Mouse (Mus musculus) thymus, postnatal 4 days (tissue): ENCODE measurements around the gene Wfdc12.
"Not testable (repeated sequence)": the region's sequence is repeated elsewhere in the genome, so short reads cannot be mapped to it uniquely, and the experiment has no call there.

ENCODE experiments used
- DNase-seq: peaks from one replicate; pipeline ENCODE4 v3.0.0; 2021

Wfdc12 gene

DNA sequence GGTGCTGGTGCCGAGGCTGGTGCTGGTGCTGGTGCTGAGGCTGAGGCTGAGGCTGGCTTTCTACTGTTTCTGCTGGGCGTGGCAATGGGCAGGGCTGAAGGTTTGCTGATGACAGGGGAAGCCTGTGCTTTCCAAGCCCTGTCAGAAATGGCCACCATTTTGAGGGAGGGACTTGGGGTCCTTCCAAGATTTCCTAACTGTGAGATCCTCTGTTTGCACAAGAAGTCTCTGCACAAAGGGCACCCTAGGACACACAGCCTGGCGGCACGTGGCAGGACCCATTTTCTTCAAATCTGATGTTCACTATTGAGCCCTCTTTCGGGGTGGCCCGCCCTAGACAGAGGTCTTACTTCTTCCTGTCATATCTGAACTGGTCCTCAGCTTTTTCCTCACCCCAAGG is at the start of gene Wfdc12:
Gene Wfdc12 (minus strand): TSS at position 33 of the 400 bp plus-strand sequence.
- no peak for DNase-seq

GRCm38 (mm10) chr2:164238366-164238765 is 48.0 kb upstream of the Wfdc12 start, which contains the start of gene Svs2:
Gene Svs2 (minus strand): TSS chr2:164238466.
- no peak for DNase-seq

DNA sequence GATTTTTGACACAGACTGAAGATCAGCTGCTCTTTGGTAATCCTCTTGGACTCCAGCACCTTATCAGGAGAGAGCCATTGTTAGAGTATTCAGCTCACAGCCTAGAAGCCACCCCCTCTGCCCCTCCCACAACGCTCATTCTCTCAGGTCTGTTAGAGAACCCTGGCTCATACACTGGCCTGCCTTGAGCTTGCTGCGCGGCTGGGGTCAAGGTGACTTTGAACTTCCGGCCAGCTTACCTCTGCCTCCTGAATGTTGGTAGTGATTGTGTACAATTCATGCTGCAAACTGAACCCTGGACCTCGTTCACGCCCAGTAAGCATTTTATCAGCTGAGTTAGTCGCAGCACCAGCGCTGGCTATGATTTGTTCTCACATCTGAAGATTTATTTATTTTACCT is 42.3 kb upstream of the Wfdc12 start:
- DNase-seq = no peak

DNA sequence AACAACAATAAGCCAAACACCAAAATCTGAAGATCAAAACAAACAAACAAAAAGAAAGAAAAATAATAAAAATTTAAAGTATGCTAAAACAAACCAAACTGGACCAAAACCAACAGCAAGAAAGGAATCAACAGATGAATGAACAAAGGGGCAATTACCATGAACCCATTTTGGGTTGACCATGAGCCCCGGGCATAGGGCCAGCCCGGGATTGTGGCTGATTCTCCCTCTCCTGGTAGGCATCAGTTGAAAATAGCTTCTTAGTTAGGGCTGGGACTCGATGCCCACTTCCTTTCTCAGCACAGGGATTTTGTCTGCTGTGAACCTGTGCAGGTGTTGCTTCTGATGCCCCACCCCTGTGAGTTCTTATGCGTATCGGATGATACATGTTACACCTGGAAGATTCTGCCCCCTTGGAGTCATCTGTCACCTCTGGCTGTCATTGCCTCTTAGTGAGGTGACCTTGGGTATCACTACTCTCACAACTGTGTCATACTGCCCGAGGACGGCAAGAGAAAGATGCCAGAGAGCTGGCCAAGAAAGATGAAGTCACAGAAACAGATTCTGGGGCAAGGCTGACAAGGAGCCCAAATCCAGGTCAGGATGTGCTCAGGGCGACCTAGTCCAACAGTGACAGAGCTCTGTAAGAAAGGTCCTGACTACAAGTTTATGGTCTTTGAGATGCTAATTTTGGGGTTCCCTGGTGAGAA is 38.1 kb upstream of the Wfdc12 start:
- no peak for DNase-seq

DNA sequence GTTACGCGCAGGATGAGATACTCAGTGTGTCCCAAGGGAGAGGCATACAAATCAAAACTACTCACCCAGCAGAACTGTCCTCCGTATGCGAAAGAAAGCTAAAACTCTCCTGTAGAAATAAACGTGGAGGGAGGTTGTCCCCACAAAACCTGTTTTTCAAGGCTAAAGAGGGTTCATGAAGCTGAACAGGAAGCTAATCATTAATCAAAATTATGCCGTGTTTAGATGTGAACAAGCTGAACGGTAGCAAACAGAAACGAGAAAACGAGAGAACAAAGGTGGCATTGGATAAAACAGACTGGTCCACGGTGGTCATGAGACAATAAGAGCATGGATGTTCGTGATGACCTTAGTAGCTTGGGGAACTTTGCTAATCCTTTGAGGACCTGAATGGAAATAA is 31.1 kb upstream of the Wfdc12 start, which contains the start of gene Wfdc15b:
Gene Wfdc15b (minus strand): TSS at position 139 of the 400 bp plus-strand sequence.
- no peak for DNase-seq

DNA sequence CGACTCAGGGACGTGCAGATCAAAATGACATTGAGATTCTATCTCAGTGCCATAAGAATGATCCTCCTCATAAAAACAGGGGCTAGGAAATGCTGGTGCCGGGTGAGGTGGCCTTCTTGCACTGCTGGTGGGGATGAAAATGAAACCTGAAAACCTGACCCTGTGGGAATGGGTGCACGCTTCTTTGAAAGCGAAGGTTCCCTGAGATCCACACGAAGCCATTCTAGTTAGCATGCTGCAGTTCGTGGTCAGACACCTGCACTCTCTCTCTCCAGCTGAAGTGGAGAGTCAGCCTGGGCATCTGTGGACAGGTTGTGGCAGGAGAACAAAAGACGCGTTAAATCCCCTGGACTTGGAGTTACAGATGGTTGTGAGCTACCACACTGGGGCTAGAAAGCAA is 28.9 kb upstream of the Wfdc12 start:
- no peak for DNase-seq

- no peak for DNase-seq
These were observed 22.3 kb upstream of the Wfdc12 start for GRCm38 (mm10) chr2:164212711-164213110.

GRCm38 (mm10) chr2:164210892-164211291 is 20.5 kb upstream of the Wfdc12 start:
- no peak for DNase-seq

DNA sequence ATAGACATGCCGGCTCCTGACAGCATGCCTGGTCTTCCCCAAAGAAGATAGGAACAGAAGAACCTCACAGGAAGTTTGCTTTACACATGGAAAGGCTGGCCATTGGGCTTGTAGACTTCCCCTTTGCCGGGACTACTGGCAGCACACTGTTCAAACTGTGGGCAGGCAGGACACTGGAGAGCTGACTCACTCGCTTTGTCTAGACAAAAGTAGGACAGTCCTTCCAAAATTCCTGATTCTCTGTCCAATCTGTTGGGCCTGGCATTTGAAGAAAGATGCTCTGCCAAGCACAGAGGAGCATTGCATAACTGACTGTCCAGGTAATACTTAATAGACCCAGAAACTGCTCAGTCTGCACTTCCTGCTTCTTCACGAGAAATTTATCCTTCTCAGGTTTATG is 16.3 kb upstream of the Wfdc12 start:
- DNase-seq = no peak

GRCm38 (mm10) chr2:164206011-164206410 is 15.6 kb upstream of the Wfdc12 start:
- DNase-seq = not testable (repeated sequence)

DNA sequence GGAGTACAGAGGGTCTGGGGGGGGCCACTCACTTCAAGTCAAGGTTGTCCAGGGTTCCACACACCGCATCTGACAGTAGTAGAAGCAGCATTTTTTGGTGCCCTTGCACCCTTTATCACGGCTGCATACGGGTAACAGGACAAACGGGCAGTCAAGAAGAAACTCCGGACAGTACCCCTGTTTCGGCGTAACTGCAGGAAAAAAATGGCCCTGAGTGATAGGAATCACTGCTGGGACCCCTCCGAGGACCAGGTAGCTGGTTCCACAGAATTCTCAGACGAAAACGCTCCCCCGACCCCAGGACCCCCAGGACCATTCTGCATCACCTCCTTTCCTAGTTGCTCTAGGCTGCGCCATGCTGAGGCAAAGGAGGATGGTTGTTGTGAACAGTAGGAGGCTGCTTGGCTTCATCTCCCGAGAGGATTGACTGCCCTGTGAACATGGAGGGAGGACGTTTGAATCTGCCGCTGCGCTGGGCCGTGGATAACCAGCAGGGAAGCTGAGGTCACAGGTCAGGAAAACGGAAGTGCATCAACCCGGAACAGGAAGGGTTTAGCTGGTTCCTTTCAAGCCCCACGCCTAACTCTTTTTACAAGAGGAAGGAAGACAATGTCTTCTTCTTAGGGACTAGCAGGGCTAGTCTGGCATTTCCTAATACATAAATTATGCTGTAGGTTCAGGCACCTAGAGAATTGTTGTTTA is 9.4 kb upstream of the Wfdc12 start, which contains the start of gene Wfdc15a:
Gene Wfdc15a (minus strand): TSS at position 505 of the 702 bp plus-strand sequence.
- DNase-seq = no peak

DNA sequence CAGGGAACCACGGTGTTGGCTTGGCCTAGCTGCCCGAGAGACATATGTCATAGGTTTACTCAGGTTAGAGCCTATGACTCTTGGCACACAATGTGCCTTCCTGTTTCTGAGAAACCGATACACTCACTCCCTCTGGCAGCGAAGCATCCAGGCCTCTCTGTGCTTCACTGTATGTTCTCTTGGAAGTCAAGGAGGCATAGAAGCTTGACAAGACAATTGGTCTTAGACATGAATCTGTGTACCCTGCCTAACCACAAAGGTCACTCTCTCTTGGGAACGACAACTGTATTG is 6.2 kb upstream of the Wfdc12 start:
- DNase-seq = no peak

GRCm38 (mm10) chr2:164195971-164196699 is 5.7 kb upstream of the Wfdc12 start:
- DNase-seq = no peak

DNA sequence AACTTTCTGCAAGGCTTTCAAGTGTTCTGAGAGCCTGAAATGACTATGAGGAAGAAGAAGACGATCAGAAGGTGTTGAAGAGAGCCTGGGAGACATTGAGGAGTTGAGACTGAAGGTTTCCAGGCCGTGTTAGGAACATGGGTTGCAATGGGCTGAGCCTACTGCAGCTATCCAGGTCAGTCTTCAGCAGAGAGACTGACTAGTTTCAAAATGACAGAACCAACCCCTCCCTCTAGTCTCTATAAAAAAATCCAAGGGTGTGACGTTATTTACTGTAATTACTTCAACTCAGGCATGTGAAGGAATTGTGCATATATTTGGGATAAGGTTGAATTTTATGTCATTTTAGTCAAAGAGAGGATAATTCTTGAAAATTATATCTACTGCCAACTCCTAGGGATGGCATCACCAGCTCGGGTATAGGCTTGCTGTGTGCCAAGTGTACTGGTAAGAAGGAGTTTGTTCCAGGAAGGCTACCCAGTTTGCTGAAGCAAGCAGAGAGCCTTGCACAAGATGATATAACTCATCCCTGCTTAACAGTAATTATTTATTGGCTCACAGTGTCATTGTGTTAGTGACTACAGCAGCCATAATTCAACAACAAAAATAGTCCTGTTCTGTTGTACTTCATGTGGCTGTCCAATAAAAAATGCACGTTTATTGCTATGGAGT is 4.7 kb upstream of the Wfdc12 start:
- no peak for DNase-seq

- no peak for DNase-seq
These were observed 1.9 kb upstream of the Wfdc12 start for GRCm38 (mm10) chr2:164192279-164192678.

DNA sequence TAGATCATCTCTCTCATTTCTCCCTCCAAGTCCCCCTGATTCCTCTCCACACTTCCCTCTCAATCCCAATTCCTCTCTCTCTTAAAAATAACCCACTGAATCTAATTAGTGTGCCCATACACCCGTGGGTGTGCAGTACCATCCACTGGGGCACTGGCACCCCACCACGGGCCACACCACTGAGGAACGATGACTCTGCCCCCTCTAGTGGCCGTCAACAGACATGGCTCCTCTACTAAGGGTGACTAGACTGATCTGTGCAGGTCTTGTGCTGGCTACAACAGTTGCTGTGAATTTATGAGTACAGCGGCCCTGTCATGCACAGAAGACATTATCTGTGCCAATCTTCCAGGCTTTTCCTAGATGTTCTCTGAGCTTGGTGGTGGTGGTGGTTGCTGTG is 1.7 kb downstream of the Wfdc12 start:
- DNase-seq = peak; percentile 44

GRCm38 (mm10) chr2:164184145-164184719 is 6.2 kb downstream of the Wfdc12 start:
- DNase-seq = no peak

GRCm38 (mm10) chr2:164183340-164183739 is 7.1 kb downstream of the Wfdc12 start:
- DNase-seq = no peak

GRCm38 (mm10) chr2:164182692-164183255 is 7.6 kb downstream of the Wfdc12 start, which contains the start of gene Wfdc5:
Gene Wfdc5 (minus strand): TSS chr2:164182742.
- no peak for DNase-seq

- DNase-seq = no peak
These were observed 9.6 kb downstream of the Wfdc12 start for GRCm38 (mm10) chr2:164180770-164181169.

GRCm38 (mm10) chr2:164180124-164180523 is 10.3 kb downstream of the Wfdc12 start:
- peak; percentile 68 for DNase-seq

- DNase-seq = no peak
These were observed 12.6 kb downstream of the Wfdc12 start for GRCm38 (mm10) chr2:164177831-164178230.
